Mouse (Mus musculus) liver, postnatal 0 days (tissue): ENCODE data around the gene Vipr2.

Experiments
- CTCF ChIP-seq: sonication (generic); IDR thresholded peaks from 2 replicates; pipeline ENCODE4 v1.5.1; 2016; ENCODE audit warnings: antibody characterized with exemption, low read depth
- EP300 ChIP-seq: IDR thresholded peaks from 2 replicates; pipeline ENCODE4 v1.6.1; 2016; ENCODE audit warnings: antibody characterized with exemption, low read depth, mild to moderate bottlenecking

GRCm38 (mm10) chr12:116169666-116170065, 92.1 kb downstream of the Vipr2 start:
- TF ChIP-seq CTCF (no peak), EP300 (no peak)
